Mouse (Mus musculus): ENCODE results near the gene Traf3ip2.
A peak's percentile ranks its signal among the peaks of the same experiment; 100 is the strongest.

The Traf3ip2 gene

GRCm38 (mm10) chr10:39600115-39600514 lies 12.6 kb upstream of the Traf3ip2 start:
- no peak for DNase-seq (ENCODE audit: low spot score in 2 of 2)

- DNase-seq (ENCODE audit: low spot score in 2 of 2): no peak
Measured at GRCm38 (mm10) chr10:39601068-39601467, 11.7 kb upstream of the Traf3ip2 start.

- DNase-seq (ENCODE audit: low spot score in 2 of 2): no peak
Measured at GRCm38 (mm10) chr10:39606434-39606833, 6.3 kb upstream of the Traf3ip2 start.

- no peak for DNase-seq (ENCODE audit: low spot score in 2 of 2)
Measured at GRCm38 (mm10) chr10:39611234-39611633, 1.5 kb upstream of the Traf3ip2 start.

- DNase-seq (ENCODE audit: low spot score in 2 of 2): no peak
Measured at GRCm38 (mm10) chr10:39612131-39612530, 603 bp upstream of the Traf3ip2 start.

GRCm38 (mm10) chr10:39612989-39613831 lies 476 bp downstream of the Traf3ip2 start:
- no peak for DNase-seq (ENCODE audit: low spot score in 2 of 2)

- DNase-seq (ENCODE audit: low spot score in 2 of 2): no peak
Measured at GRCm38 (mm10) chr10:39613973-39614372, 1.2 kb downstream of the Traf3ip2 start.

GRCm38 (mm10) chr10:39614676-39615075 lies 1.9 kb downstream of the Traf3ip2 start:
- no peak for DNase-seq (ENCODE audit: low spot score in 2 of 2)

- DNase-seq (ENCODE audit: low spot score in 2 of 2): no peak
Measured at GRCm38 (mm10) chr10:39615531-39616229, 2.9 kb downstream of the Traf3ip2 start.

GRCm38 (mm10) chr10:39616230-39616590 lies 3.5 kb downstream of the Traf3ip2 start:
- DNase-seq (ENCODE audit: low spot score in 2 of 2): no peak

- DNase-seq (ENCODE audit: low spot score in 2 of 2): no peak
Measured at GRCm38 (mm10) chr10:39616626-39617025, 3.9 kb downstream of the Traf3ip2 start.

GRCm38 (mm10) chr10:39618431-39618830 lies 5.7 kb downstream of the Traf3ip2 start:
- no peak for DNase-seq (ENCODE audit: low spot score in 2 of 2)

- no peak for DNase-seq (ENCODE audit: low spot score in 2 of 2)
Measured at GRCm38 (mm10) chr10:39620626-39621025, 7.9 kb downstream of the Traf3ip2 start.

GRCm38 (mm10) chr10:39623806-39624205 lies 11.1 kb downstream of the Traf3ip2 start:
- no peak for DNase-seq (ENCODE audit: low spot score in 2 of 2)

- no peak for DNase-seq (ENCODE audit: low spot score in 2 of 2)
Measured at GRCm38 (mm10) chr10:39624837-39625625, 12.3 kb downstream of the Traf3ip2 start.

GRCm38 (mm10) chr10:39625626-39626260 lies 13.0 kb downstream of the Traf3ip2 start:
- no peak for DNase-seq (ENCODE audit: low spot score in 2 of 2)

- no peak for DNase-seq (ENCODE audit: low spot score in 2 of 2)
Measured at GRCm38 (mm10) chr10:39626376-39626775, 13.6 kb downstream of the Traf3ip2 start.

- DNase-seq (ENCODE audit: low spot score in 2 of 2): no peak
Measured at GRCm38 (mm10) chr10:39628799-39629517, 16.2 kb downstream of the Traf3ip2 start.

GRCm38 (mm10) chr10:39629746-39630552 lies 17.2 kb downstream of the Traf3ip2 start:
- peak; percentile 84 to 85 for DNase-seq (ENCODE audit: low spot score in 2 of 2)

- no peak for DNase-seq (ENCODE audit: low spot score in 2 of 2)
Measured at GRCm38 (mm10) chr10:39630811-39631210, 18.1 kb downstream of the Traf3ip2 start.
